Mouse (Mus musculus) cortical plate, adult 2 months (tissue): Measurements from ENCODE around the gene Laptm4a.

ENCODE experiments used
- CTCF ChIP-seq: fragments of 200-500 bp; IDR thresholded peaks from 2 replicates; pipeline ENCODE4 v1.5.1; 2011; ENCODE audit warnings: mild to moderate bottlenecking, control low read depth, low read length; ENCODE audit not compliant: insufficient read depth; ENCODE audit errors: extremely low read depth
- POLR2A ChIP-seq: fragments of 200-500 bp; IDR thresholded peaks from 2 replicates; pipeline ENCODE4 v1.6.1; 2011; ENCODE audit warnings: mild to moderate bottlenecking, low read length, control low read depth; ENCODE audit not compliant: insufficient read depth; ENCODE audit errors: extremely low read depth

DNA sequence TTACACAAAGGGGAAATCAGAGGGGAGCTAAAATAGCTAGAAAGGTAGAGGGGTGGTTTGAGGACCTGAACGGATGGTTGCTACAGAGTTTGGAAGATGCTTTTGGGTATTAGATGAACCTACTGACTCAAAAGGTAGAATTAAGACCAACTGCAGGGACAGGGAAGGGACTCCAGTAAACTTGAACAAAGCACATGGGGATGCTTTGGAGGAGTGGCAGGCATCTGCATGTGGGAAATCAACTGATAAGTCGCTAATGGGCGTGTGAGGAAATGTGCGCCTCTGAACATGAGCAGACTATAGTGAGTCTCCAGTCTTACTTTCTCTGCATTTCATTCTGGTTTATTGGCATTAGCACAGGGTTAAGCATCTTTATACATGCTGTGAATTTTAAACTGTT lies 9.6 kb downstream of the Laptm4a start:
- TF ChIP-seq CTCF: no peak
- TF ChIP-seq POLR2A: no peak
